Mouse (Mus musculus) ES-CJ7 (cell line): ENCODE measurements around the gene Gsto1.
"Not testable (repeated sequence)": the region's sequence is repeated elsewhere in the genome, so short reads cannot be mapped to it uniquely, and the experiment has no call there.

Experiments
- DNase-seq: peaks from one replicate; pipeline ENCODE4 v3.0.0; 2011; ENCODE audit warnings: low read depth, low spot score

Gsto1 gene

DNA sequence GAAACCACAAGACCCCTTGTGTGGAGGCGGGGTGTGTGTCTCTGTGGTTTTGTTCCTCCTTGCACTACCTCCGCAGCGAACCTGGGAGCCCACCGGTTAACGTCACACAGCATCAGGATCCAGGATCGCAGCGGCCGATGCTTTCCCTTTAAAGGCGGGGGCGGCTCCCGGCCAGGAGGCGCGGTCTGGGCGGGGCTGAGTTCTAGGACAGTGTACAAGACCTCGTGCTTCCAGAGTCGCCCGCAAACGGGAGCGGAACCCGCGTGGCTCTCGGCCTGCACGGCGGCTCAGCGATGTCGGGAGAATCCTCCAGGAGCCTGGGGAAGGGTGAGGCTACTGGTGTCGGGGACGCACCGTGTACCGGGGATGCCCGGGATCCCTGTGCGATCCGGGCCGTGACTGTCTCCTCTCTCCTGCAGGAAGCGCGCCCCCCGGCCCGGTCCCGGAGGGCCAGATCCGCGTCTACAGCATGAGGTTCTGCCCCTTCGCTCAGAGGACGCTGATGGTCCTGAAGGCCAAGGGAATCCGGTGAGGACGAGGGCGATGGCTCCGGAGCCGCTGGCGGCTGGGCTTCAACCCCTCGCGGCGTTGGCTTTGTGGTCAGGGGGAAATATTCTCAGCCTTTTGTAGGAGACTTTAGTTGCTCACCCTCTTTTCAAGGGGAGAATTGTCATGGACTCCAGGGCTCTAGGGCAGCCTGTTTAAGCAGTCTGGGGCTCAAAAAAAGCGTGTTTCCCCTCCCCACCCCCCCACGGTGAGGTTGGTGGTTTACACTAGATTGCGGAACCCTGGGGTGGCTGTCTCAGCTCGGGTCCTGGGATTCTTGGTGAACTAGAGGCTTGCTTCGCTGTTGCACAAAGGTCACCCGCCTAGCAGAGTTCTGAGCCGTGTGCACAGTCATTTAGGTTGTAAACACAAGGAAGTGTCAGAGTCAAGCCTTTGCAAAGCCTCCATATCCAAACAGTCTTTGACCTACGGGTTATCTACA is at the start of gene Gsto1:
TSS of gene Gsto1 (plus strand) at position 175 of the 988 bp plus-strand sequence.
- DNase-seq: peak; percentile 81

GRCm38 (mm10) chr19:47812091-47812490 is 42.7 kb upstream of the Gsto1 start:
- DNase-seq: peak; percentile 68

DNA sequence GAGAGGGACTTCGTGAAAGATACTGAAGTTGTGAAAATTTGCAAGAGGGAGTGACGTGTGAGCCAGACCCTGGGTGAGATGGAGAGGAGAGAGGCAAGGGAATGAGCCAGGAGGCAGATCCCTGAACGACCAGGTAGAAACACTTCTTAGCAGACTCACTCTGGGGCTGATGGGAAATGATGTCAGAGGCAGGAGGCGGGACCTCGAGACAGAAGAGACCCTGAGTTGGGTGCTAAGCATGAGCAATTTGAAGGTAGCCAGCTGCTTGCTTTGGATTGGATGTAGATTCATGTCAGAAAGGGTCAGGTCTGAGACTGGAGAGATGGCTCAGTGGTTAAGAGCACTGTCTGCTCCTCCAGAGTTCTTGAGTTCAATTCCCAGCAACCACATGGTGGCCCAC is 40.0 kb upstream of the Gsto1 start:
- DNase-seq: no peak

- no peak for DNase-seq
Observed at GRCm38 (mm10) chr19:47817692-47818091, 37.1 kb upstream of the Gsto1 start.

- DNase-seq: peak; percentile 70
Observed at GRCm38 (mm10) chr19:47820832-47821493, 33.8 kb upstream of the Gsto1 start.

DNA sequence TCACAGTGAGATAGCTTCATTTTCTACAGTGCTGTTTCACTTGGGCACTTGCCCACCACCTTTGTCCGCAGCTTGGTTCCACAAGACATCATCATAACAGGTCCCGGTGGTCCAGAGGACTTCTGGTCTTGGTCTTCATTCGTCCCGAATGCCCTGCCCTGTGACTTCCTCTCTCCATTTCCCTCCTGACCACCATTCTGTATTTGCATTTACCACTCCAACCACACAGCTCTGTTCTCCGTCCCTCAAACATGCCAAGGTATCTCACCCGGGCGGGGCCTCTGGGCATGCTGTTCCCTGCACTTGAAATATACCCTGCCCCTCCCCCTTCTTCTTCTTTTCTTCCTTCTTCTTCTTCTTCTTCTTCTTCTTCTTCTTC is 33.3 kb upstream of the Gsto1 start:
- DNase-seq: no peak

DNA sequence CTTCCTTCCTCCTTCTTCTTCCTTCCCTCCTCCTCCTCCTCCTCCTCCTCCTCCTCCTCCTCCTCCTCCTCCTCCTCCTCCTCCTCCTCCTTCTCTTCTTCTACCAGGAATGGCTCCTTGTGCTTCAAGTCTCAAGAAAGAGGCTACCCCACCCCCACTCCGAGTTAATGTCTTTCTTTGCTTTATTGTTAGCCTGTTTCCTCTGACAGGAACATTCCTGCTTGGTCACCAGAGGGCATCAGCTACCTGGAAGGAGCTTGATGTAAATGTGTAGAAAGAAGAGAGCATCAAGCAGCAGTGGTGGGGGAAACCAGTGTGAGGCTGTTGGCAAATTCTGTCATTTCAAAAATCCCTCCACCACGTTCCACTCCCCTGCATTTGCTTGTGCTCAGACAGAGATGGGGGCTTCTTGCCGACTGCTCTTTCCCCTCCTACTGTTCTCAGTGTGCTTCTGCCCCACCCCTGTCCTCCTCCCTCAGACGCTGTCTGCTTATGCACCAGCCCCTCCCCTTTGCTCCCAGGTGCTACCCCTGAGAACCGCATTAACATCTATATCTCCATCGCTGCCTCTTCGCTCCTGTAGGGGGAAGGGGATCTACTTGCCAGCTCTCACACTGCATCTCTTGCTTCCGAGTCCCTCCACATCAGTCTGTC is 32.5 kb upstream of the Gsto1 start:
- DNase-seq: peak; percentile 71

DNA sequence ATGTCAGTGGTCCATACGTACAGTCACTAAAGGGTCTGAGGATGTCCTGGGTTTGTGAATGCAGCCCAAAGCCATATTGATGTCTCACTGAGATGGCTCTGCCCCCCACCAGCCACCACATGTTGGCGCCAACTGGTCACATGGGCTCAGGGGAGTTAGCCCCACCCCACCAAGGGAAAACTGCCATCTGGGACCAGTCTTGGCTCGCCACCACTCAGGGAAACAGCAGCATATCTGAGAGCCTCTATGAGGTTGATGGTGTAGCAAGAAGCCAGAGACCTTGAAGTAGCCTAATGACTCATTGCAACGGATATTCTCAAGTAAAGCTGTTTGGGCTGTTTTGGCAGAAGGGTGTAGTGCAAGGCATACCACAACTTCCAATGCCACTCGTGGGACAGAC is 30.7 kb upstream of the Gsto1 start:
- no peak for DNase-seq

DNA sequence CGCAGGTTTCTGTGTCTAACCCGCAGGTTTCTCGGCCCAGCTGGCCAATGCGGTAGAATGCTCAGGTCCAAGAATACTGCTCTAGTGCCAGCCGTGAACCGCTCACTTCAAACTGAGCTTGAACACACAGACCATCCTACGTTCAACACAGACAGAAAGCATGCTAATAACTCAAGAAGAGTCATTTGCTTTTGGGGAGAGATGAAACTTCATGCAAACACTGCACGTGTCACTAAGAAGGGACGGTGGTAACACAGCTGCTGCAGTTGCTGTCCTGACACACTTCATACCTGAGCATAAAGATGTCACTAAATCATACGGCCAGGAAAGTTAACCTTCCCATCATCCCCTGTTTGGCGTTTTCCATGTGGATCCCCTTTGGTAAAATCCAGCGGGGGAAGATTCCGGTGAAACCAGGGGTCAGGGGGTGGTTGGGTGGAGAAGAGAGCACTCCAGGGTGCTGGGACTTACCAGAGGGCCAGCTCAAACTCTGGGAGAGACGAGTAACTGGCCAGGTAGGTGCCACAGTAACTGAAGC is 24.8 kb upstream of the Gsto1 start:
- DNase-seq: no peak

DNA sequence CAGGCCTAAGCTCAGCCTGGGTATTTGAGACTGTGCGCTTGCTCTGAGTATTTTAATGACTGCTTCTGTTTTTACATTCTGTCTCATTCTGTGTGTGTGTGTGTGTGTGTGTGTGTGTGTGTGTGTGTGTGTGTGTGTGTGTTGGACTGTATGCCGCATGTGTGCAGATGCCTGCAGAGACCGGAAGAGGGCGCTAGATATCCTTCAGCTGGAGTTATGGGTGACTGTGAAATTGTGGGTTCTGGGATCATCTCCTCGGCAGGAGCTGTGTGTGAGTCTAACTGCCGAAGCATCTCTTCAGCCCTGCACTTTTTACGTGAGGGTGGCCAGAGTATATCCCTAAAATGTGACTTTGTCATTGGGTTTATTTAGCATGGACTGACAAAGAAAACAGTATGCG is 23.7 kb upstream of the Gsto1 start:
- DNase-seq: no peak

- no peak for DNase-seq
Observed at GRCm38 (mm10) chr19:47832316-47832715, 22.5 kb upstream of the Gsto1 start.

DNA sequence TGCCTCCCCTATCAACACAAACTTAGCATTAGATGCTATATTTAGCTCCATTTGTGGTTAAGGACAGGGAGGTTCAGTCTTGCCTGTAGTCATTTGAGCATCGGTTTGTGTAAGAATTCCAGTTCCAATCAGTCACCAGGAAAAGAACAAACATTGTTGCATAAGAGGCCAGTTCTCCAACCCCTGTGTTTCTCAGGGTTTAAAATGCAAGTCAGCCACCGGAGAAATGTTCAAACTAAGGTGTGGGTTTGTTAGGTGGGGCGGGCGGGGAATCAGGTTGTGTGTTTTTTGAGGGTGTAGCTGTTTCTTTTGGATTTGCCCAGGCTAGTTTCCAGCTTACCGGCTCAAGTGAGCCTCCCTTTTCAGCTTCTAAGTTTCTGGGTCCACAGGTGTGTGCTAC is 20.2 kb upstream of the Gsto1 start:
- DNase-seq: no peak

- no peak for DNase-seq
Observed at GRCm38 (mm10) chr19:47835776-47836175, 19.0 kb upstream of the Gsto1 start.

GRCm38 (mm10) chr19:47836701-47837526 is 17.9 kb upstream of the Gsto1 start:
- peak; percentile 74 for DNase-seq

DNA sequence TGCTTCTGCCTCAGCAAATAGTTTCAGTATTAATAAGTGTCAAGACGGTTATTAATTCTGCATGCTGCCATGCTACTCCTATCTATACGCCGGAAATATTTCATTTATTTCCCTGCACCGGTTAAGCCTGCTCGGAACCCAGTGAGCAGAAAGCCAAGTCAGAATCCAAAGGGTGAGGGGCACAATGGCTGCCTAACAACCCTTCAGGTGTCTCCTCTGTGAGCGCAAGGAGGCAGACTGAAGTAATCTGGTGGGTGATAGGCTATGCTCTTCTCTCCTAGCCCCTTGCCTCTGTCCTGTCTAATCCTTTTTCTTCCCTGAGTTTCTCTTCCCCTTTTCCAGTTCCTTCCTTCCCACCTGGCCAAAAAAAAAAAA is 17.3 kb upstream of the Gsto1 start:
- DNase-seq: no peak

GRCm38 (mm10) chr19:47841234-47841633 is 13.5 kb upstream of the Gsto1 start:
- not testable (repeated sequence) for DNase-seq

GRCm38 (mm10) chr19:47849735-47850134 is 5.0 kb upstream of the Gsto1 start:
- no peak for DNase-seq

GRCm38 (mm10) chr19:47852131-47852530 is 2.6 kb upstream of the Gsto1 start:
- not testable (repeated sequence) for DNase-seq

- no peak for DNase-seq
Observed at GRCm38 (mm10) chr19:47853053-47853452, 1.7 kb upstream of the Gsto1 start.

- DNase-seq: no peak
Observed at GRCm38 (mm10) chr19:47853951-47854795, 597 bp upstream of the Gsto1 start.
